Mouse (Mus musculus): ENCODE results near the gene 1700001C19Rik. TPM values are rescaled to one million over a fixed set of nuclear protein-coding genes. Genes with fewer than 3 reads are reported as not detected.

1700001C19Rik gene
- polyA plus RNA-seq, 1 experiment from 2014 or later: 0.25 TPM

Other genes starting within 250 kb of the 1700001C19Rik start
- gene Mrps10, start 68.5 kb downstream of the 1700001C19Rik start, polyA plus RNA-seq (2015; fragmentation: Nextera tagmentation; extraction: Ambion mirVana): 73.4 and 74.5 TPM in 2 replicates
- gene Guca1b, start 52.0 kb downstream of the 1700001C19Rik start, polyA plus RNA-seq (2015; fragmentation: Nextera tagmentation; extraction: Ambion mirVana): 0.73 and 0.84 TPM in 2 replicates
- gene Guca1a, start 36.8 kb downstream of the 1700001C19Rik start, polyA plus RNA-seq (2015; fragmentation: Nextera tagmentation; extraction: Ambion mirVana): 1.9 and 2.0 TPM in 2 replicates
- 1.7 and 2.0 TPM in 2 replicates for gene AI661453, start 761 bp downstream of the 1700001C19Rik start, polyA plus RNA-seq (2015; fragmentation: Nextera tagmentation; extraction: Ambion mirVana)
- 34.1 and 38.1 TPM in 2 replicates for gene Taf8, start 64.9 kb upstream of the 1700001C19Rik start, polyA plus RNA-seq (2015; fragmentation: Nextera tagmentation; extraction: Ambion mirVana)
- 359 and 377 TPM in 2 replicates for gene Ccnd3, start 67.7 kb upstream of the 1700001C19Rik start, polyA plus RNA-seq (2015; fragmentation: Nextera tagmentation; extraction: Ambion mirVana)
- 23.0 and 26.6 TPM in 2 replicates for gene Bysl, start 174.1 kb upstream of the 1700001C19Rik start, polyA plus RNA-seq (2015; fragmentation: Nextera tagmentation; extraction: Ambion mirVana)
- gene Med20, start 174.2 kb upstream of the 1700001C19Rik start, polyA plus RNA-seq (2015; fragmentation: Nextera tagmentation; extraction: Ambion mirVana): 52.9 and 60.1 TPM in 2 replicates
- 0.96 and 2.4 TPM in 2 replicates for gene Gm20517, start 174.2 kb upstream of the 1700001C19Rik start, polyA plus RNA-seq (2015; fragmentation: Nextera tagmentation; extraction: Ambion mirVana)
- gene Usp49, start 193.3 kb upstream of the 1700001C19Rik start, polyA plus RNA-seq (2015; fragmentation: Nextera tagmentation; extraction: Ambion mirVana): 6.2 and 6.4 TPM in 2 replicates

Measured in embryonic facial prominence, embryonic 13.5 days (tissue).